Mouse (Mus musculus) hindbrain, embryonic 14.5 days (tissue): ENCODE results near the gene Adcy7. TPM values are rescaled to one million over a fixed set of nuclear protein-coding genes. Genes with fewer than 3 reads are reported as not detected.

Experiments used
- ATAC-seq: fragments of 200-750 bp; cut with Nextera tagmentation; 2 replicates; pipeline ENCODE4 v1.8.0; 2017; ENCODE audit warnings: moderate number of reproducible peaks, mild to moderate bottlenecking, moderate TSS enrichment, moderate library complexity; ENCODE audit not compliant: low FRiP score
- DNase-seq: peaks from one replicate; pipeline ENCODE4 v3.0.0-alpha.2; 2015; ENCODE audit warnings: low spot score
- H3K27ac ChIP-seq: fragments of 300-500 bp; sonication (generic); 2 replicates; pipeline ENCODE4 v1.5.1; 2014; ENCODE audit warnings: mild to moderate bottlenecking, moderate library complexity
- H3K27me3 ChIP-seq: fragments of 300-500 bp; sonication (generic); 2 replicates; pipeline ENCODE4 v1.6.1; 2014; ENCODE audit warnings: mild to moderate bottlenecking, low read length, mixed read lengths; ENCODE audit not compliant: control insufficient read depth, insufficient read depth
- H3K36me3 ChIP-seq: fragments of 300-500 bp; sonication (generic); replicated peaks from 2 replicates; pipeline ENCODE4 v1.6.1; 2014; ENCODE audit not compliant: control insufficient read depth, insufficient read depth
- H3K4me1 ChIP-seq: fragments of 300-500 bp; sonication (generic); replicated peaks from 2 replicates; pipeline ENCODE4 v1.6.1; 2014; ENCODE audit warnings: antibody characterized with exemption, low read length, mixed read lengths; ENCODE audit not compliant: control insufficient read depth, insufficient read depth
- H3K4me2 ChIP-seq: fragments of 300-500 bp; sonication (generic); replicated peaks from 2 replicates; pipeline ENCODE4 v1.6.1; 2014; ENCODE audit warnings: mild to moderate bottlenecking, moderate library complexity
- H3K4me3 ChIP-seq: fragments of 300-500 bp; sonication (generic); replicated peaks from 2 replicates; pipeline ENCODE4 v1.5.1; 2014; ENCODE audit warnings: mild to moderate bottlenecking, low read length
- H3K9ac ChIP-seq: fragments of 300-500 bp; sonication (generic); 2 replicates; pipeline ENCODE4 v1.6.1; 2014
- H3K9me3 ChIP-seq: fragments of 300-500 bp; sonication (generic); 2 replicates; pipeline ENCODE4 v1.6.1; 2016; ENCODE audit warnings: low read length; ENCODE audit not compliant: control insufficient read depth
- WGBS: fragments of 180-500 bp; shearing (Covaris S2); extraction: QIAGEN DNeasy Blood & Tissue Kit; methylation state at CpG from one replicate; pipeline ENCODE4 v1.1.7; 2014; 5-methylcytosine and 5-hydroxymethylcytosine counted together
- polyA plus RNA-seq: library from polyadenylated mRNA; unstranded; fragments of >200 nt; fragmentation: Nextera tagmentation; extraction: Ambion mirVana; gene quantifications from 2 replicates; pipeline ENCODE4 v1.2.1, GENCODE M21; 2014

Gene Adcy7
- polyA plus RNA-seq, 1 experiment from 2014 or later = 4.9 TPM

DNA sequence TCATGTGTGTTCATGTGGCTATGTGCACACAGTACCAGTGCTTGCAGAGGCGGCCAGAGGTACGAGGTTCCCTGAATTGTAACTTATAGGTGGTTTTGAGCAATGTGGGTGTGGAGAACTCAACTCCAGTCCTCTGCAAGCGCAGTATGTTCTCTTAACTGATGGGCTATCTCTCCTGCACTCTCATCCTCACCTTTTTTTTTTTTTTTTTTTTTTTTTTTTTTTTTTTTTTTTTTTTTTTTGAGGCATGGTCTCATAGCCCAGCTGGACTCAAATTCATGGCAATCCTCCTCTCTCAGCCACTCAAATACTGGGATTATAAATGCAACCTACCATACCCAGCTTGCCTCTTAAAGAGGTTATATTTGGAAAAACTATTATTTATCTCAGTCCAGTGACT, 58.6 kb downstream of the Adcy7 start:
- WGBS = 96% methylated on average over 3 of the region's 3 CpGs
- Histone ChIP-seq H3K4me1 (no peaks in the 10 kb centered on the region), H3K27ac (no peak overlapping the region), H3K4me3 (no peak overlapping the region), H3K27me3 (no peaks in the 10 kb centered on the region), H3K9ac (no peak overlapping the region), H3K4me2 (no peak overlapping the region), H3K9me3 (no peaks in the 10 kb centered on the region), H3K36me3 (peaks cover 97% of the 10 kb centered on the region)
- ATAC-seq (no peak), DNase-seq (no peak)

GRCm38 (mm10) chr8:88334384-88334783, 62.2 kb downstream of the Adcy7 start:
- no peak overlapping the region for H3K4me3 ChIP-seq
- H3K9me3 ChIP-seq = no peaks in the 10 kb centered on the region
- H3K4me2 ChIP-seq = no peak overlapping the region
- H3K27me3 ChIP-seq = no peaks in the 10 kb centered on the region
- H3K4me1 ChIP-seq = no peaks in the 10 kb centered on the region
- no peak overlapping the region for H3K27ac ChIP-seq
- ATAC-seq (no peak), DNase-seq (no peak)
- H3K36me3 ChIP-seq = peaks cover 94% of the 10 kb centered on the region
- no peak overlapping the region for H3K9ac ChIP-seq
- 96% methylated on average over 2 of the region's 2 CpGs for WGBS

- H3K9me3 ChIP-seq = no peaks in the 10 kb centered on the region
- DNase-seq (no peak), ATAC-seq (no peak)
- no peaks in the 10 kb centered on the region for H3K4me1 ChIP-seq
- no peak overlapping the region for H3K4me2 ChIP-seq
- no peak overlapping the region for H3K4me3 ChIP-seq
- H3K27me3 ChIP-seq = no peaks in the 10 kb centered on the region
- peaks cover 95% of the 10 kb centered on the region for H3K36me3 ChIP-seq
- H3K27ac ChIP-seq = no peak overlapping the region
- 91% methylated on average over 3 of the region's 3 CpGs for WGBS
- H3K9ac ChIP-seq = no peak overlapping the region
Measured at GRCm38 (mm10) chr8:88334975-88335374, 62.8 kb downstream of the Adcy7 start.

DNA sequence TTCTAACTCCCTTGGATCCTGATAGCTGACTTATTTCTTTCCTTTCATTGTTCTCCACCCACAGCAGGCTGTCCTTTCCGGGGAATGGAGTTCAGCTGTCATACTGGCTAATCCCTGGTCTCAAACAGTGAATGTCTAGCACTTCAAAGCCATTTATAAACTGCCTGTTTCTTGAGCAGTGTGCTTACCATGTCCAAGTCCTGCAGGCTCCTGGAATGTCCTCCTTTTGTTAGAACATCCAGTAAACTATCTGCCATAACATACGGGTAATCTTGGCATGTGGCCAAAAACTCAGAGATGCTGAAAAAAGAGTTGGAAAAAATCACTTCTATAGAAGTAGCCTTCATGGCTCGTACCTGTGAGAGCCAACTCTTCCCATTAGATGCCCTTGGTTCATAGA, 67.0 kb downstream of the Adcy7 start:
- H3K27ac ChIP-seq = no peak overlapping the region
- DNase-seq = no peak
- no peaks in the 10 kb centered on the region for H3K27me3 ChIP-seq

DNA sequence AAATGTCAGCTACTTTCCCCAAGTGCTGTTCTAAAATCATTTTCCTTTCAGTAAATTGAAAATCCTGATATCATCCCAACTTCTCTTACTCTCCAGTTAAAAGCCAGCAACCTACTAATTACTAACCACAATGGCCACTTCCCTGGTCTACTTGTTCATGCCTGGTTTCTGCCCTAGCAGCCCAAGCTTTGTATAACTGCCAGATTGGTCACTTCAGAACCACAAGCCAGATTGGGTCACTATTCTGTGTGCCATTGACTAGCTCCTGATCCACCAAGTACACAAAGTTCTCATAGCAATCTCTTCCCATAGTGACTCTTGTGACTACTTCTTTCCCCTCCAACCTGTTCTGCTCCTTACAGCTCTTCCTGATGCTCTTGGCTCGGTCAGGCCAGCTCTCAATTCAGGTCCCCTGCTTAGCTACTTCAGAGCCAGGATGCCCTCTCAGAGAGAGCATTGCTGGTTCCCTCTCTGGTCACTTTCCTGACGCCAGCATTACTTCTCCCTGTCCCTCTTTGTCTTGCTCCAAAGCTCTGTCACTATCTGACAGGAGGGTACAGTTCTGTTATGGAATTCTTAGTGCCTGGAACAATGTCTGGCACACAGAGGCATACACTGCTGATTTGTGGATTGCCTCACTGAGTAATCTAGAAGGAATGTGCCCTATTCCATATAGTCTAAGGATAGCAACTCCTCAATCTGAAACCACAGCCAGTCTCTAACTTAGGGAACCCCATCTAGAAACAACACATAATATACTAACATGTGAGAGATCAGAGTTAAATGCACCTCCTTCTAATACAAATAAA, 67.9 kb downstream of the Adcy7 start:
- 87% methylated on average over 2 of the region's 2 CpGs for WGBS
- ATAC-seq (no peak), DNase-seq (no peak)
- Histone ChIP-seq H3K27me3 (no peaks in the 10 kb centered on the region), H3K4me3 (no peak overlapping the region), H3K9ac (no peak overlapping the region), H3K36me3 (peaks cover 95% of the 10 kb centered on the region), H3K4me1 (no peaks in the 10 kb centered on the region), H3K4me2 (no peak overlapping the region), H3K27ac (no peak overlapping the region), H3K9me3 (no peaks in the 10 kb centered on the region)

More for the DNA sequence above, 67.0 kb downstream of the Adcy7 start:
- Histone ChIP-seq H3K4me1 (no peaks in the 10 kb centered on the region), H3K9ac (no peak overlapping the region), H3K4me2 (no peak overlapping the region), H3K4me3 (no peak overlapping the region), H3K9me3 (no peaks in the 10 kb centered on the region), H3K36me3 (peaks cover 95% of the 10 kb centered on the region)
- WGBS = 70% methylated on average over 3 of the region's 3 CpGs
- no peak for ATAC-seq

DNA sequence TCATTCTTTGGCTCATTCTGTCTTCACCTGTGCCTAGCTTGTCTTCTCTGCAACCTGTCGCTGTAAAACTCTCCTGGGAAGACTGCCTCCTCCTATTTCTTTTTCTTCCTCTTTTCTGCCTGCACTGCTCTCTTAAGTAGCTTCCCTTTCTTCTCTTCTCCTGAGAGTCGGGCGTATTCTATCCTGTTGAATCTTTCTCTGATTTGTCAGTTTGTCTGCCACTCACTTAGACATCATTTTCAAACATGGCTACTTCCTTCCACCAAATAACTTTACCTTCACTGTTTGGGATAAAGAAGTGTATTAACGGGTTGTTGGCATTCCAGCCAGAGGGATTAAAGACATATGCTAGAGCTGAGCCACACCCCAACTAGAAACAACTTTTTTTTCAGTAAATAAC, 69.8 kb downstream of the Adcy7 start:
- 91% methylated on average over 4 of the region's 4 CpGs for WGBS
- DNase-seq = no peak
- Histone ChIP-seq H3K4me1 (no peaks in the 10 kb centered on the region), H3K9me3 (no peaks in the 10 kb centered on the region), H3K4me2 (no peak overlapping the region), H3K27me3 (no peaks in the 10 kb centered on the region), H3K4me3 (no peak overlapping the region), H3K27ac (no peak overlapping the region), H3K9ac (no peak overlapping the region), H3K36me3 (peaks cover 96% of the 10 kb centered on the region)
- ATAC-seq = no peak

DNA sequence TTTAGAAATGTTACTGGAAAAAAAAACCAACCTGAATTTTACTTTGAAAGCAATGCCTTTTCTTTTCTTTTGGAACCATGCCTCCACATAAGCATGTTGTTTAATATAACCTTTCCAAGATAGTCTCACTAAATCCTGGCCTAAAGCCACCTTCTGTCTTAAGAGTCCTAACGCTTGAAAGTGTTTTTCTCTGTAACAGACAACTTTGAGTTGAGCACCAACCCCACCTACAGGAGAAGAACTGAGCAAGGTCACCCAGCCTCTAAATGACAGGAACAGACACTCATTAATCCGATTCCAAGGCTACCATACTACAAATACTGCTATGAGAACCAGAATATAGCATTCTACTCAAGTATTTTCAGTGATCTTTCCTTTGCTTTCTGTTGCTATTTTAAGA, 76.8 kb downstream of the Adcy7 start:
- no peak for DNase-seq
- H3K27ac ChIP-seq = no peak overlapping the region
- H3K36me3 ChIP-seq = peaks cover 95% of the 10 kb centered on the region
- H3K4me2 ChIP-seq = no peak overlapping the region
- no peak overlapping the region for H3K4me3 ChIP-seq
- no peaks in the 10 kb centered on the region for H3K27me3 ChIP-seq
- H3K4me1 ChIP-seq = no peaks in the 10 kb centered on the region
- ATAC-seq = no peak
- no peak overlapping the region for H3K9ac ChIP-seq
- H3K9me3 ChIP-seq = no peaks in the 10 kb centered on the region
- WGBS = 83% methylated on average over 2 of the region's 2 CpGs

- DNase-seq (no peak), ATAC-seq (no peak)
- H3K9me3 ChIP-seq = no peaks in the 10 kb centered on the region
- H3K27ac ChIP-seq = no peak overlapping the region
- 89% methylated on average over 5 of the region's 5 CpGs for WGBS
- H3K4me3 ChIP-seq = no peak overlapping the region
- H3K4me2 ChIP-seq = no peak overlapping the region
- peaks cover 68% of the 10 kb centered on the region for H3K36me3 ChIP-seq
- H3K4me1 ChIP-seq = peaks cover 18% of the 10 kb centered on the region
- H3K9ac ChIP-seq = no peak overlapping the region
- no peaks in the 10 kb centered on the region for H3K27me3 ChIP-seq
Measured at GRCm38 (mm10) chr8:88357226-88357933, 85.2 kb downstream of the Adcy7 start.

- ATAC-seq = no peak
- WGBS = 91% methylated on average over 5 of the region's 5 CpGs
- H3K36me3 ChIP-seq = peaks cover 62% of the 10 kb centered on the region
- no peak for DNase-seq
- no peaks in the 10 kb centered on the region for H3K27me3 ChIP-seq
- no peak overlapping the region for H3K9ac ChIP-seq
- H3K4me2 ChIP-seq = no peak overlapping the region
- no peaks in the 10 kb centered on the region for H3K9me3 ChIP-seq
- H3K27ac ChIP-seq = no peak overlapping the region
- H3K4me1 ChIP-seq = peaks cover 18% of the 10 kb centered on the region
- no peak overlapping the region for H3K4me3 ChIP-seq
Measured at GRCm38 (mm10) chr8:88357946-88358345, 85.7 kb downstream of the Adcy7 start.
